Mouse (Mus musculus): ENCODE measurements around the gene Bbs4. TPM values are rescaled to one million over a fixed set of nuclear protein-coding genes. Genes with fewer than 3 reads are reported as not detected.

The Bbs4 gene
- polyA plus RNA-seq, 1 experiment from 2014 or later, result 23.8 TPM

Other genes with a start within 250 kb of the Bbs4 start
- 39.6 and 42.6 TPM in 2 replicates for gene Adpgk, start 62.0 kb downstream of the Bbs4 start, polyA plus RNA-seq (2016; fragmentation: Nextera tagmentation; extraction: Ambion mirVana)
- gene Arih1, start 133.1 kb upstream of the Bbs4 start, polyA plus RNA-seq (2016; fragmentation: Nextera tagmentation; extraction: Ambion mirVana), result 15.1 and 16.8 TPM in 2 replicates
- 46.1 and 49.4 TPM in 2 replicates for gene Hexa, start 186.0 kb upstream of the Bbs4 start, polyA plus RNA-seq (2016; fragmentation: Nextera tagmentation; extraction: Ambion mirVana)
- not detected in 2 replicates for gene Tmem202, start 186.3 kb upstream of the Bbs4 start, polyA plus RNA-seq (2016; fragmentation: Nextera tagmentation; extraction: Ambion mirVana)
- gene Celf6, start 224.4 kb upstream of the Bbs4 start, polyA plus RNA-seq (2016; fragmentation: Nextera tagmentation; extraction: Ambion mirVana), result 3.6 and 9.4 TPM in 2 replicates

All from hindbrain, embryonic 10.5 days (tissue).